Comparison of ENCODE assay signal across 10 mouse cellular contexts in genomic region chr9:66859523-66859922, GRCm38 (mm10).
"Had no signal": no experiment of that assay in that cellular context is flagged by ENCODE, and none has a peak within 500 bp of the region (broad histone marks: within the 10 kb centered on the region; RNA-seq: fewer than 3 reads in every experiment).

No protein-coding gene starts in this region.

- DNase-seq: lung, embryonic 14.5 days; midbrain, embryonic 14.5 days; retina, postnatal 1 day; right cerebral cortex, adult 18-20 months; right cerebral cortex, postnatal 25 days; right cerebral cortex, postnatal 4 days; spleen, adult 18-20 months; thymus, adult 18-20 months; thymus, postnatal 14 days; thymus, postnatal 36 days had no signal
